Mouse (Mus musculus) limb, embryonic 11.5 days (tissue): ENCODE measurements around the gene Lima1. TPM values are rescaled to one million over a fixed set of nuclear protein-coding genes. Genes with fewer than 3 reads are reported as not detected.

ENCODE experiments used
- ATAC-seq: fragments of 200-750 bp; cut with Nextera tagmentation; 2 replicates; pipeline ENCODE4 v1.8.0; 2017; ENCODE audit warnings: low read depth; ENCODE audit not compliant: insufficient number of reproducible peaks, low FRiP score, low TSS enrichment
- DNase-seq: peaks from one replicate; pipeline ENCODE4 v3.0.0-alpha.2; 2015; ENCODE audit warnings: low spot score
- H3K27ac ChIP-seq: fragments of 300-500 bp; sonication (generic); replicated peaks from 2 replicates; pipeline ENCODE4 v1.5.1; 2014; ENCODE audit warnings: low read depth, mild to moderate bottlenecking, low read length
- H3K27me3 ChIP-seq: fragments of 300-500 bp; sonication (generic); 2 replicates; pipeline ENCODE4 v1.6.1; 2014; ENCODE audit warnings: mild to moderate bottlenecking, low read length, mixed read lengths; ENCODE audit not compliant: control insufficient read depth, insufficient read depth
- H3K36me3 ChIP-seq: fragments of 300-500 bp; sonication (generic); 2 replicates; pipeline ENCODE4 v1.6.1; 2014; ENCODE audit warnings: mild to moderate bottlenecking, low read length, moderate library complexity, mixed read lengths; ENCODE audit not compliant: control insufficient read depth, insufficient read depth
- H3K4me1 ChIP-seq: fragments of 300-500 bp; sonication (generic); 2 replicates; pipeline ENCODE4 v1.6.1; 2014; ENCODE audit warnings: low read length, mixed read lengths; ENCODE audit not compliant: control insufficient read depth, insufficient read depth
- H3K4me2 ChIP-seq: fragments of 300-500 bp; sonication (generic); 2 replicates; pipeline ENCODE4 v1.6.1; 2014; ENCODE audit warnings: low read depth, mild to moderate bottlenecking, moderate library complexity; ENCODE audit not compliant: severe bottlenecking
- H3K4me3 ChIP-seq: fragments of 300-500 bp; sonication (generic); 2 replicates; pipeline ENCODE4 v1.5.1; 2014; ENCODE audit warnings: low read depth, low read length
- H3K9ac ChIP-seq: fragments of 300-500 bp; sonication (generic); 2 replicates; pipeline ENCODE4 v1.6.1; 2014; ENCODE audit warnings: mild to moderate bottlenecking, low read length
- H3K9me3 ChIP-seq: fragments of 300-500 bp; sonication (generic); 2 replicates; pipeline ENCODE4 v1.6.1; 2016; ENCODE audit warnings: low read length; ENCODE audit not compliant: control insufficient read depth
- WGBS: fragments of 180-500 bp; shearing (Covaris S2); extraction: QIAGEN DNeasy Blood & Tissue Kit; methylation state at CpG from one replicate; pipeline ENCODE4 v1.1.7; 2014; 5-methylcytosine and 5-hydroxymethylcytosine counted together
- polyA plus RNA-seq: library from polyadenylated mRNA; unstranded; fragments of >200 nt; fragmentation: Nextera tagmentation; extraction: Ambion mirVana; gene quantifications from 2 replicates; pipeline ENCODE4 v1.2.1, GENCODE M21; 2014

Lima1 gene
- polyA plus RNA-seq, 1 experiment from 2014 or later, result 72.9 TPM

- ATAC-seq, result no peak
- H3K9me3 ChIP-seq, result no peaks in the 10 kb centered on the region
- H3K9ac ChIP-seq, result no peak overlapping the region
- no peak for DNase-seq
- no peaks in the 10 kb centered on the region for H3K36me3 ChIP-seq
- no peaks in the 10 kb centered on the region; the same call in 1 of the 2 replicates for H3K4me1 ChIP-seq
- H3K4me3 ChIP-seq, result no peak overlapping the region
- WGBS, result 73% methylated on average over 3 of the region's 3 CpGs
- no peak overlapping the region for H3K27ac ChIP-seq
- H3K27me3 ChIP-seq, result no peaks in the 10 kb centered on the region
- H3K4me2 ChIP-seq, result no peak overlapping the region
Observed at GRCm38 (mm10) chr15:99855119-99855518, 20.1 kb downstream of the Lima1 start.

DNA sequence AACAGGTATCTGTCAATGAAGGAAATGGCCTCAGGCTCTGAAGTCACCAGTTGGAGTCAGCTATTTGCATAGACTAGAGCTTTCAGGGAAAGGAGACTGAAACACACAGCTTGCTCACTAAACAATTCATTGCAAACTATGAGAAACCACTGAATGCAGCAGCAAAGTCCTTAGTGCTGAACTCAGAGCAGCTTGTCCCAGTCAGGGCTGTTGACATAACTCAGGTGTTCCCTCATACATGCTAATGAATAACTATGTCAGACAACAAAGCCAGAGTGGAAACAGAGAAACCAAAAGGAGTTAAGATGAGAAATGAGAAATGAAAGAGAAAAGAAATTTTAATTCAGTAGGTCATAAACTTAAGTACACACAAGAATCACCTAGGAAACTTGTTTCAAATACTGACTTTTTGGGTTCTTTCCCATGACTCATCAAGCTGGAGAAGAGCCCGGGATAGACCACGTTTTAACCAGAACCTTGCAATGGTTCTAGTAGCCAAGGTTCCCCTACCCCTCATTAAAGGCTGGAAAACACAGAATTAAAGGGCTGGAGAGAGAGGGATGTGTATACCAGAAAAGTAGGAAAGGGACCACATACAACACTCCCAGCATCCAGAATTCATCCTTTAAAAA, 22.5 kb downstream of the Lima1 start:
- WGBS, result 95% methylated on average over 2 of the region's 2 CpGs
- no peak for DNase-seq

DNA sequence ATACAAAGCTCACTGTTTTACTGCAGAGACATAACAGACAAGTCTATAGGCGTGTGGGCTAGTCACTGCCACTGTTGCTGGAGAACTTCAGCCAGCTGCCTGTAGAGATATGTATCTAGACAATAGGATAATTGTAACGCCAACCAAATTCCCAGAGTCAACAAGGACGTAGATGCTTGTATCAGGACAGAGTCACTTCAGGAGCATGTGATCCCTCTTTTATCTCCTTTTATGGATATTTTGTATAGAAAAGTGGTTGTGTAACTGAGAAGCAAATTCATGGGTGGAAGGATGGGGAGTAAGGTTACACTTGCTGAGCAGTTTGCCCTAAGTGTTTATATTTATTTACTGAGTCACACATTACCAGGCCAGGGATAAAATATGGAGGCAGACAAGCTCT, 25.0 kb downstream of the Lima1 start:
- ATAC-seq (no peak), DNase-seq (no peak)
- 85% methylated on average over 3 of the region's 3 CpGs for WGBS
- Histone ChIP-seq H3K9ac (no peak overlapping the region), H3K9me3 (no peaks in the 10 kb centered on the region), H3K27ac (no peak overlapping the region), H3K4me3 (no peak overlapping the region), H3K4me2 (no peak overlapping the region), H3K27me3 (no peaks in the 10 kb centered on the region), H3K4me1 (no peaks in the 10 kb centered on the region), H3K36me3 (no peaks in the 10 kb centered on the region)

More for the DNA sequence above, 22.5 kb downstream of the Lima1 start:
- no peaks in the 10 kb centered on the region; the same call in 1 of the 2 replicates for H3K4me1 ChIP-seq
- H3K9me3 ChIP-seq, result no peaks in the 10 kb centered on the region
- no peak overlapping the region for H3K27ac ChIP-seq
- H3K9ac ChIP-seq, result no peak overlapping the region
- ATAC-seq, result no peak
- H3K4me3 ChIP-seq, result no peak overlapping the region
- no peaks in the 10 kb centered on the region for H3K36me3 ChIP-seq
- H3K4me2 ChIP-seq, result no peak overlapping the region
- no peaks in the 10 kb centered on the region for H3K27me3 ChIP-seq

GRCm38 (mm10) chr15:99847937-99848336, 27.3 kb downstream of the Lima1 start:
- no peak for ATAC-seq

GRCm38 (mm10) chr15:99847207-99847881, 27.9 kb downstream of the Lima1 start:
- Histone ChIP-seq H3K27ac (no peak overlapping the region), H3K4me1 (no peaks in the 10 kb centered on the region), H3K4me3 (no peak overlapping the region), H3K9me3 (no peaks in the 10 kb centered on the region), H3K9ac (no peak overlapping the region), H3K4me2 (no peak overlapping the region), H3K27me3 (no peaks in the 10 kb centered on the region), H3K36me3 (no peaks in the 10 kb centered on the region)
- no peak for DNase-seq
- no peak for ATAC-seq
- 46% methylated on average over 13 of the region's 13 CpGs for WGBS

More at GRCm38 (mm10) chr15:99847937-99848336, 27.3 kb downstream of the Lima1 start:
- Histone ChIP-seq H3K4me2 (no peak overlapping the region), H3K36me3 (no peaks in the 10 kb centered on the region), H3K9ac (no peak overlapping the region), H3K9me3 (no peaks in the 10 kb centered on the region), H3K27ac (no peak overlapping the region), H3K4me1 (no peaks in the 10 kb centered on the region), H3K27me3 (no peaks in the 10 kb centered on the region), H3K4me3 (no peak overlapping the region)
- 59% methylated on average over 8 of the region's 8 CpGs for WGBS
- DNase-seq, result no peak

- H3K36me3 ChIP-seq, result no peaks in the 10 kb centered on the region
Observed at GRCm38 (mm10) chr15:99846633-99847032, 28.6 kb downstream of the Lima1 start.

GRCm38 (mm10) chr15:99843856-99844255, 31.4 kb downstream of the Lima1 start:
- Histone ChIP-seq H3K4me1 (no peaks in the 10 kb centered on the region), H3K27me3 (no peaks in the 10 kb centered on the region), H3K27ac (no peak overlapping the region), H3K9ac (no peak overlapping the region), H3K9me3 (no peaks in the 10 kb centered on the region), H3K4me3 (no peak overlapping the region), H3K36me3 (no peaks in the 10 kb centered on the region), H3K4me2 (no peak overlapping the region)
- no peak for ATAC-seq
- no peak for DNase-seq
- WGBS, result 86% methylated on average over 3 of the region's 3 CpGs

More at GRCm38 (mm10) chr15:99846633-99847032, 28.6 kb downstream of the Lima1 start:
- Histone ChIP-seq H3K4me2 (no peak overlapping the region), H3K27me3 (no peaks in the 10 kb centered on the region), H3K27ac (no peak overlapping the region), H3K9me3 (no peaks in the 10 kb centered on the region), H3K4me1 (no peaks in the 10 kb centered on the region), H3K4me3 (no peak overlapping the region), H3K9ac (no peak overlapping the region)
- DNase-seq, result no peak
- no peak for ATAC-seq
- 73% methylated on average over 6 of the region's 6 CpGs for WGBS

GRCm38 (mm10) chr15:99839910-99840309, 35.3 kb downstream of the Lima1 start:
- H3K4me3 ChIP-seq, result no peak overlapping the region
- H3K4me1 ChIP-seq, result no peaks in the 10 kb centered on the region
- no peaks in the 10 kb centered on the region for H3K9me3 ChIP-seq
- WGBS, result 81% methylated on average over 2 of the region's 2 CpGs
- no peak overlapping the region for H3K9ac ChIP-seq
- H3K36me3 ChIP-seq, result no peaks in the 10 kb centered on the region
- H3K27ac ChIP-seq, result no peak overlapping the region
- no peak overlapping the region for H3K4me2 ChIP-seq
- ATAC-seq (no peak), DNase-seq (no peak)
- no peaks in the 10 kb centered on the region for H3K27me3 ChIP-seq
